Mouse (Mus musculus): ENCODE measurements around the gene Gabrb2. TPM values are rescaled to one million over a fixed set of nuclear protein-coding genes. Genes with fewer than 3 reads are reported as not detected.

Gene Gabrb2
- total and polyA plus RNA-seq, 3 experiments = 0.75 to 1.3 TPM; not detected in 1

GRCm38 (mm10) chr11:42618195-42618594, 198.6 kb downstream of the Gabrb2 start:
- Histone ChIP-seq H3K9ac (ENCODE audit: low read depth, low read length) (no peak overlapping the region), H3K79me2 (replicated peaks; ENCODE audit: control insufficient read depth, insufficient read depth, low read length) (no peaks in the 10 kb centered on the region), H3K4me1 (ENCODE audit: control insufficient read depth, insufficient read depth, low read length) (no peaks in the 10 kb centered on the region), H3K27ac (no peak overlapping the region), H3K27me3 (ENCODE audit: control insufficient read depth, insufficient read depth, low read length) (no peaks in the 10 kb centered on the region), H3K36me3 (ENCODE audit: control insufficient read depth, insufficient read depth, low read length) (no peaks in the 10 kb centered on the region), H3K4me3 (no peak overlapping the region)
- no peak for DNase-seq
- 82% methylated on average over 2 of the region's 2 CpGs for WGBS
- TF ChIP-seq POLR2A (IDR thresholded peaks at IDR 0.05; ENCODE audit: insufficient read depth, low read depth, low read length) = no peak
- no peak for TF ChIP-seq EP300 (IDR thresholded peaks at IDR 0.05; ENCODE audit: insufficient read depth, low read depth, low read length)
- no peak for TF ChIP-seq CTCF (IDR thresholded peaks at IDR 0.05)
- intact Hi-C loops (cut with DNase I) = no loop called here

DNA sequence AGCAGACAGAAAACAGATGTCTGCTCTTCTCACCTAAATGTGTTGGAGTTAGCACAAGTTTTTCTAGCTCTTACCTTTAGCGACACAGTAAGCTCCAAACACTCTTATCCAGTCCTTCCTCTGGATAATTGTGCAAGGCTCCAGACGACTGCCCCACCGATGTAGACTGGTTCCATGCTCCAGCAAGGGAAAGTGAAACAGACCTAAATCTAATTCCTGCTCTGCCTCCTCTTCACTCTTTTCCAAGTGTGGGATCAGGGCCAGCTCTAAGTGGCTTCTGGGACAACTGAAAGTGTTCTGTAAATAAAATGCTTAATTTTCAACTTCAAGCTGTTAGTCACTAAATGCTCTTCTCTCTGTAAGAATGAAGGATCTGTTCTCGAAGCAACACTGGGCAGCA, 201.6 kb downstream of the Gabrb2 start:
- Histone ChIP-seq H3K9ac (ENCODE audit: low read depth, low read length) (no peak overlapping the region), H3K4me3 (no peak overlapping the region), H3K79me2 (replicated peaks; ENCODE audit: control insufficient read depth, insufficient read depth, low read length) (no peaks in the 10 kb centered on the region), H3K27me3 (ENCODE audit: control insufficient read depth, insufficient read depth, low read length) (no peaks in the 10 kb centered on the region), H3K36me3 (ENCODE audit: control insufficient read depth, insufficient read depth, low read length) (no peaks in the 10 kb centered on the region), H3K4me1 (ENCODE audit: control insufficient read depth, insufficient read depth, low read length) (no peaks in the 10 kb centered on the region), H3K27ac (no peak overlapping the region)
- no peak for DNase-seq
- no peak for TF ChIP-seq CTCF (IDR thresholded peaks at IDR 0.05)
- TF ChIP-seq POLR2A (IDR thresholded peaks at IDR 0.05; ENCODE audit: insufficient read depth, low read depth, low read length) = no peak
- no peak for TF ChIP-seq EP300 (IDR thresholded peaks at IDR 0.05; ENCODE audit: insufficient read depth, low read depth, low read length)
- WGBS = 44% methylated on average over 4 of the region's 4 CpGs
- intact Hi-C loops (cut with DNase I) = no loop called here

- WGBS = 45% methylated on average over 5 of the region's 5 CpGs
- Histone ChIP-seq H3K9ac (ENCODE audit: low read depth, low read length) (no peak overlapping the region), H3K36me3 (ENCODE audit: control insufficient read depth, insufficient read depth, low read length) (no peaks in the 10 kb centered on the region), H3K27ac (no peak overlapping the region), H3K4me3 (no peak overlapping the region), H3K79me2 (replicated peaks; ENCODE audit: control insufficient read depth, insufficient read depth, low read length) (no peaks in the 10 kb centered on the region), H3K4me1 (ENCODE audit: control insufficient read depth, insufficient read depth, low read length) (no peaks in the 10 kb centered on the region), H3K27me3 (ENCODE audit: control insufficient read depth, insufficient read depth, low read length) (no peaks in the 10 kb centered on the region)
- no peak for DNase-seq
- TF ChIP-seq CTCF (IDR thresholded peaks at IDR 0.05) = no peak
- no peak for TF ChIP-seq EP300 (IDR thresholded peaks at IDR 0.05; ENCODE audit: insufficient read depth, low read depth, low read length)
- TF ChIP-seq POLR2A (IDR thresholded peaks at IDR 0.05; ENCODE audit: insufficient read depth, low read depth, low read length) = no peak
- intact Hi-C loops (cut with DNase I) = no loop called here
Measured at GRCm38 (mm10) chr11:42650111-42650510, 230.6 kb downstream of the Gabrb2 start.

GRCm38 (mm10) chr11:42651572-42651971, 232.0 kb downstream of the Gabrb2 start:
- H3K9ac ChIP-seq (ENCODE audit: low read depth, low read length) = no peak overlapping the region
- no peaks in the 10 kb centered on the region for H3K27me3 ChIP-seq (ENCODE audit: control insufficient read depth, insufficient read depth, low read length)
- TF ChIP-seq CTCF (IDR thresholded peaks at IDR 0.05) (no peak), POLR2A (IDR thresholded peaks at IDR 0.05; ENCODE audit: insufficient read depth, low read depth, low read length) (no peak), EP300 (IDR thresholded peaks at IDR 0.05; ENCODE audit: insufficient read depth, low read depth, low read length) (no peak)
- intact Hi-C loops (cut with DNase I) = no loop called here
- DNase-seq = no peak
- no peaks in the 10 kb centered on the region for H3K36me3 ChIP-seq (ENCODE audit: control insufficient read depth, insufficient read depth, low read length)
- H3K27ac ChIP-seq = no peak overlapping the region
- H3K79me2 ChIP-seq (replicated peaks; ENCODE audit: control insufficient read depth, insufficient read depth, low read length) = no peaks in the 10 kb centered on the region
- no peaks in the 10 kb centered on the region for H3K4me1 ChIP-seq (ENCODE audit: control insufficient read depth, insufficient read depth, low read length)
- H3K4me3 ChIP-seq = no peak overlapping the region

DNA sequence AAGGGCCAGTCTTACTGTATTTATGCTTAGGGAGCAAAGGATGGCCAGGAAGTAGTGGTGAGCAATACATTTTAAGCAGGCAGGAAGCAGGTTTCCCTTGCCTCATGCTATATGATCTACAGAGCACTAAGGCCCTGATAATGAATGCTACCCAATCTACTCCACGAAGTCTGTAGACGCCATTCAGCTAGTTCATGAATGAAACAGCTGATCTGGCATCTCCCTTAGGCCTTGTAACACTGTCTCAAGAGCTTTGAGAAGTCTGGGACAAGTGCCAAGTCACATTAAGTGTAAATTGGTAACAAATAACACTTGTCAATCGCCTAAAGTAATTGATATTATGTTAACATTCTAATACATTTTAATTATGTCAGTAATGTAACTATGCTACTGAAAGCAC, 234.6 kb downstream of the Gabrb2 start:
- Histone ChIP-seq H3K4me3 (no peak overlapping the region), H3K27me3 (ENCODE audit: control insufficient read depth, insufficient read depth, low read length) (no peaks in the 10 kb centered on the region), H3K79me2 (replicated peaks; ENCODE audit: control insufficient read depth, insufficient read depth, low read length) (no peaks in the 10 kb centered on the region), H3K4me1 (ENCODE audit: control insufficient read depth, insufficient read depth, low read length) (no peaks in the 10 kb centered on the region), H3K27ac (no peak overlapping the region), H3K9ac (ENCODE audit: low read depth, low read length) (no peak overlapping the region), H3K36me3 (ENCODE audit: control insufficient read depth, insufficient read depth, low read length) (no peaks in the 10 kb centered on the region)
- intact Hi-C loops (cut with DNase I) = no loop called here
- DNase-seq = no peak
- TF ChIP-seq POLR2A (IDR thresholded peaks at IDR 0.05; ENCODE audit: insufficient read depth, low read depth, low read length) (no peak), EP300 (IDR thresholded peaks at IDR 0.05; ENCODE audit: insufficient read depth, low read depth, low read length) (no peak), CTCF (IDR thresholded peaks at IDR 0.05) (no peak)
- WGBS = 26% methylated on average over 3 of the region's 3 CpGs

DNA sequence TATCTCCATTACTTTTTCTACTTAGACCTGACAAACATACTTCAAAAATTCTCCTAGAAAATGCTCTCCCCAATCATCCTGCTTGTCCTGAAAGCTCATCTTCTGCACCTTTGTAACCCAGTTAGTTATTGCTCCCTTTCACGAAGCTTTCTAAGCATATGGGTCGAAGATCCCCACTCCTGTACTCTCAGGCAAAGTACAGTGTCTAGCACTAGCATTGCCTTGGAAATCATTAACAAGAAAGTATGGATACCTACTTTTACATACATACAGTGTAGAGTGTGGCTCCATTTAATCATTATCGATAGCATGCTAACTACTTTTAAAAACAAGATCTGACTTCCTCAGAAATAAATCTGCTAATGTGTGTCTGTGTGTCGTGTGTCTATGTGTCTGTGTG, 249.1 kb downstream of the Gabrb2 start:
- H3K4me3 ChIP-seq = no peak overlapping the region
- no peaks in the 10 kb centered on the region for H3K79me2 ChIP-seq (replicated peaks; ENCODE audit: control insufficient read depth, insufficient read depth, low read length)
- H3K36me3 ChIP-seq (ENCODE audit: control insufficient read depth, insufficient read depth, low read length) = no peaks in the 10 kb centered on the region
- WGBS = 81% methylated on average over 4 of the region's 4 CpGs
- H3K27ac ChIP-seq = no peak overlapping the region
- H3K27me3 ChIP-seq (ENCODE audit: control insufficient read depth, insufficient read depth, low read length) = no peaks in the 10 kb centered on the region
- H3K9ac ChIP-seq (ENCODE audit: low read depth, low read length) = no peak overlapping the region
- DNase-seq = no peak
- no peak for TF ChIP-seq POLR2A (IDR thresholded peaks at IDR 0.05; ENCODE audit: insufficient read depth, low read depth, low read length)
- TF ChIP-seq CTCF (IDR thresholded peaks at IDR 0.05) = no peak
- no peak for TF ChIP-seq EP300 (IDR thresholded peaks at IDR 0.05; ENCODE audit: insufficient read depth, low read depth, low read length)
- intact Hi-C loops (cut with DNase I) = no loop called here
- H3K4me1 ChIP-seq (ENCODE audit: control insufficient read depth, insufficient read depth, low read length) = no peaks in the 10 kb centered on the region

Other genes starting within 250 kb of the Gabrb2 start
- gene Gabra1, start 236.8 kb upstream of the Gabrb2 start, total RNA-seq (2021) = 1 to 10 TPM; 1.3 to 1.5 TPM
- 0.26 and 0.62 TPM in 2 replicates for gene Gabra1, start 236.8 kb upstream of the Gabrb2 start, polyA plus RNA-seq (2012; rRNA removed)
- gene Gabra6, start 98.7 kb upstream of the Gabrb2 start, total RNA-seq (2021) = not detected
- not detected in 2 replicates for gene Gabra6, start 98.7 kb upstream of the Gabrb2 start, polyA plus RNA-seq (2012; rRNA removed)

Data from heart, adult 2 months (tissue).